Mouse (Mus musculus) brain, embryonic 14.5 days (tissue): ENCODE measurements around the gene Gm3095.
"Not testable (repeated sequence)": the region's sequence is repeated elsewhere in the genome, so short reads cannot be mapped to it uniquely, and the experiment has no call there.

Experiments used
- CTCF ChIP-seq: fragments of 200-500 bp; IDR thresholded peaks from 2 replicates; pipeline ENCODE4 v1.5.1; 2012; ENCODE audit warnings: inconsistent platforms, mild to moderate bottlenecking, moderate library complexity, borderline replicate concordance; ENCODE audit not compliant: insufficient read depth, insufficient read length; ENCODE audit errors: extremely low read depth
- POLR2A ChIP-seq: fragments of 200-500 bp; IDR thresholded peaks from 2 replicates; pipeline ENCODE4 v1.6.1; 2012; ENCODE audit warnings: mild to moderate bottlenecking, inconsistent platforms, borderline replicate concordance; ENCODE audit not compliant: poor library complexity, insufficient read depth, insufficient read length, severe bottlenecking; ENCODE audit errors: extremely low read depth

GRCm38 (mm10) chr14:3998094-3998493, 34.7 kb downstream of the Gm3095 start, which contains the start of gene Gm3099:
- not testable (repeated sequence) for TF ChIP-seq POLR2A, CTCF
